Mouse (Mus musculus): ENCODE results near the gene Igdcc3. TPM values are rescaled to one million over a fixed set of nuclear protein-coding genes. Genes with fewer than 3 reads are reported as not detected.
"Not testable (repeated sequence)": the region's sequence is repeated elsewhere in the genome, so short reads cannot be mapped to it uniquely, and the experiment has no call there.

The Igdcc3 gene
- polyA plus RNA-seq, 1 experiment from 2014 or later, result 2.0 TPM

DNA sequence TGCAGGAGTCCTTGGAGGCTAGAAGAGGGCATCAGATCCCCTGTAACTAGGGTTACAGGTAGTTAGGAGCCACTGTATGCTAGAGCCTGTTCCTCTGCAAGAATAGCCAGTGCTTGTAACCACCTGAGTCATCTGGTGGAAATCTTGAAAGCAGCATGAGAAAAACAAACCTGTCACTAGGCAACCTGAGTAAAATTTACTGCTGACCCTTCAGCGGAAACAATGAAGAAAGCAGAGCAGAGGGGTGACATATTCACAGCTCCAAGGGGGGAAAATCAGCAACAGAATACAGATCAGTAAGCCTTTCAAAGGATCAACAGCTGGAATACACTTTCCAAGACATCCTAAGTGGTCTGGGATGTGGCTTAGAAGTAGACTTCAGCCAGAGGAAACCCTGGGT lies 70.6 kb downstream of the Igdcc3 start:
- Histone ChIP-seq H3K4me3 (ENCODE audit: low read depth, low read length) (no peak overlapping the region), H3K4me2 (replicated peaks; ENCODE audit: low read depth, low read length) (no peak overlapping the region), H3K27ac (ENCODE audit: low read length) (no peak overlapping the region), H3K9ac (replicated peaks; ENCODE audit: low read depth, low read length) (no peak overlapping the region), H3K36me3 (ENCODE audit: control insufficient read depth, insufficient read depth, low read length) (no peaks in the 10 kb centered on the region), H3K27me3 (ENCODE audit: control insufficient read depth, insufficient read depth, low read length) (no peaks in the 10 kb centered on the region), H3K4me1 (ENCODE audit: control insufficient read depth, insufficient read depth, low read length) (peaks cover 5% of the 10 kb centered on the region), H3K9me3 (ENCODE audit: control insufficient read depth, low read depth, low read length) (no peaks in the 10 kb centered on the region; the same call in 1 of the 2 replicates)
- WGBS, result 31% methylated on average over 1 of the region's 1 CpGs
- ATAC-seq (ENCODE audit: insufficient number of reproducible peaks, insufficient read depth, low FRiP score, low read depth), result no peak

DNA sequence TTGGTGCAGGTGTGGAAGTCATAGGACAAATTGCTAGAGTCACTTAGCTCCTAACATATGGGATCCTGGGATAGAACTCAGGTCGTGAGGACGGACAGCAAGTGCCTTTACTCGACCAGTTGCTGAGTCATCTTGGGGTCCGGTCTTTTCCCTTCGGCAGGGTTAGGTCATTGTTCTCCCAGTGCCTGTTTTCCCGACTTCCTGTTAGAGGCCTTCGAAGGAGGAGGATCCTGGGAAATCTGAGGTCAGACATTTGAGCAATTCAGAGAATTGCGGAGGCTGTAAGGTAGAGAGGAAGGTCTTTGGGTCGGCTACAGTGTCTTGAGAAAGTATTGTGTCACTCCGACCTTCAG lies 73.4 kb downstream of the Igdcc3 start:
- H3K4me2 ChIP-seq (replicated peaks; ENCODE audit: low read depth, low read length), result peak overlapping the region; percentile 84
- ATAC-seq (ENCODE audit: insufficient number of reproducible peaks, insufficient read depth, low FRiP score, low read depth), result no peak
- H3K27me3 ChIP-seq (ENCODE audit: control insufficient read depth, insufficient read depth, low read length), result no peaks in the 10 kb centered on the region; the same call in 1 of the 2 replicates
- peak overlapping the region; percentile 32 for H3K9ac ChIP-seq (replicated peaks; ENCODE audit: low read depth, low read length)
- H3K27ac ChIP-seq (ENCODE audit: low read length), result peak overlapping the region; percentile 75
- H3K9me3 ChIP-seq (ENCODE audit: control insufficient read depth, low read depth, low read length), result no peaks in the 10 kb centered on the region
- H3K4me1 ChIP-seq (ENCODE audit: control insufficient read depth, insufficient read depth, low read length), result peaks cover 11% of the 10 kb centered on the region
- 19% methylated on average over 10 of the region's 10 CpGs for WGBS
- H3K4me3 ChIP-seq (ENCODE audit: low read depth, low read length), result peak overlapping the region; percentile 56
- no peaks in the 10 kb centered on the region for H3K36me3 ChIP-seq (ENCODE audit: control insufficient read depth, insufficient read depth, low read length)

DNA sequence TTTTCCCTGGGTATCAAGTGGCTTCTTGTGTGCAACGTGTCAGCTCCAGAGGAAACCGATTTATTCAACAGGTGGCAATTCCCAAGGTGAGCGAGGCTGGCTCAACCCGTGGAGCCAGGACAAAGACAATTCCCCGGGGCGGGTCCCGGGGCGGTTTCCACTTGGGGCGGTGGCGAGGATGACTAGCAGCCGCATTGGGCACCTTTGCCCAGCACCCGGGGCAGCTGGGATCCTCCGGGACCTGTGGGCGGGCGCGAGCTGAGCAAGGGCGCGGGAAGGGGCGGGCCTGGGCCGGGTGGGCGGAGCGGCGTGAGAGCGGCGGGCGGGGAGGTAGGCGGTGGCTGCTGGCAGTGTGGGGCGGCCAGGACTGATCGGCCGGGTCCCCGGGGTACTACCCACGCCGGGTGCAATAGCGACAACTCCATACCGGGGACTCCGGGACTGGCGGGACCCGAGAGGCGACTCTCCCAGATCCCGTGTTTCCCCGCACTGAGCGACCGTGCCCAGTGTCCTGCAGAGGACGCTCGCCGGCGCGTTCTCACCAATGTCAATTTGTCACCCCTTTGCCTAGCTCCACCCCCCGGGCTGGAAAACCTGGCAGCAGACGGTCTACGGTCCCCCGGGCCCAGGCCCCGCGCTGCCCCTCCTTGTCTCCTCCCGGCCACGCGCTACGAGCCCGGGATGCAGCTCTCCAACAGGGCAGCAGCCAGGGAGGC lies 73.9 kb downstream of the Igdcc3 start:
- Histone ChIP-seq H3K36me3 (ENCODE audit: control insufficient read depth, insufficient read depth, low read length) (no peaks in the 10 kb centered on the region), H3K9ac (replicated peaks; ENCODE audit: low read depth, low read length) (peak overlapping the region; percentile 32), H3K4me3 (ENCODE audit: low read depth, low read length) (peak overlapping the region; percentile 56), H3K9me3 (ENCODE audit: control insufficient read depth, low read depth, low read length) (no peaks in the 10 kb centered on the region), H3K27me3 (ENCODE audit: control insufficient read depth, insufficient read depth, low read length) (no peaks in the 10 kb centered on the region; the same call in 1 of the 2 replicates), H3K27ac (ENCODE audit: low read length) (peak overlapping the region; percentile 75), H3K4me1 (ENCODE audit: control insufficient read depth, insufficient read depth, low read length) (peaks cover 11% of the 10 kb centered on the region), H3K4me2 (replicated peaks; ENCODE audit: low read depth, low read length) (peak overlapping the region; percentile 84)
- WGBS, result 1% methylated on average over 59 of the region's 59 CpGs
- ATAC-seq (ENCODE audit: insufficient number of reproducible peaks, insufficient read depth, low FRiP score, low read depth), result peak; percentile 89

DNA sequence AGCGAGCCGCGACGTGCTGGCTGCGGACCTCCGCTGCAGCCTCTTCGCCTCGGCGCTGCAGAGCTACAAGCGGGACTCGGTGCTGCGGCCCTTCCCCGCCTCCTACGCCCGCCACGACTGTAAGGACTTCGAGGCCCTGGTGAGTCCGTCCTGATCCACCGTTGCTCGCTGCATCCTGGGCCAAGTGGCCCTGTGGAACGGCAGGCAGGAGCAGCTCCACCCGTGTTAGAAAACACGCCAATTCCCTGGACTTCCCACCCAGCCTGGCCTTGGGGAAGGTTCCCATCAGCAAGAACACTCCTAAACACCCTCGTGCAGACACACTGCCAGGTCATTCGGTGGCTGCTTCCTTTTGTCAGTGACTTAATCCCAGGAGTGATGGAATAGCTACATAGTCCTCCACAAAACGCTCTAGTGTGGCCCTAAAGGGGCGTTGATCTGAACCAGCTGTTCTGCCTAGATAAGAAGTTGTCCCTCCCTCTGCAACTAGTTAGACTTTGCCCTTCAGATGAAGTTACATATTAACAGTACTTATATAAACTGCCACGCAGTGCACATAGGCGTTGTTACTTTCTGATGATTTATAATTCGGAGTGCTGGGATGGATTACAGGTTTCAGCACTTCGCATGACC lies 74.6 kb downstream of the Igdcc3 start:
- Histone ChIP-seq H3K27me3 (ENCODE audit: control insufficient read depth, insufficient read depth, low read length) (no peaks in the 10 kb centered on the region; the same call in 1 of the 2 replicates), H3K9ac (replicated peaks; ENCODE audit: low read depth, low read length) (peak overlapping the region; percentile 32; the same call in 1 of the 2 replicates), H3K4me1 (ENCODE audit: control insufficient read depth, insufficient read depth, low read length) (peaks cover 11% of the 10 kb centered on the region), H3K4me2 (replicated peaks; ENCODE audit: low read depth, low read length) (peak overlapping the region; percentile 84), H3K36me3 (ENCODE audit: control insufficient read depth, insufficient read depth, low read length) (no peaks in the 10 kb centered on the region), H3K9me3 (ENCODE audit: control insufficient read depth, low read depth, low read length) (no peaks in the 10 kb centered on the region), H3K4me3 (ENCODE audit: low read depth, low read length) (peak overlapping the region; percentile 56), H3K27ac (ENCODE audit: low read length) (peak overlapping the region; percentile 75)
- 2% methylated on average over 31 of the region's 31 CpGs for WGBS
- ATAC-seq (ENCODE audit: insufficient number of reproducible peaks, insufficient read depth, low FRiP score, low read depth), result peak; percentile 83

DNA sequence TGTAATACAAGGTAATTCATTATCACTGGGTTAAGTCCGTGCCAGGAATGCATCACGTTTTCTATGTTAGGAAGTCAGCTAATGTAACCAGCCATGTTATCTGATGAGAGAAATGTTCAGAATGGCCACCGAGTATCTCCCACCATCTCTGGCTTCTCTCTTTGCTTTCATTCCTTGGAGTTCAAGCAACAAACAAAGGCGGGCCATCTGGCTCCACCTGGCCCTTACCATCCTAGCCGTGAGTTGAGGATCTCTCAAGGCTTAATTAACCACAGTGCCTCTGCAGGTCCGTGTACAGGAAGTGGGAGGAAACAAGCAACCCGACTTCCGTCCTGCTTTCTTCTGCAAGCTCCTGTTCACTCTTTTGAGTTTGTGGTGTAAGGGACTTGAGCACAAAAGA lies 76.0 kb downstream of the Igdcc3 start:
- no peaks in the 10 kb centered on the region for H3K36me3 ChIP-seq (ENCODE audit: control insufficient read depth, insufficient read depth, low read length)
- H3K9me3 ChIP-seq (ENCODE audit: control insufficient read depth, low read depth, low read length), result no peaks in the 10 kb centered on the region
- H3K4me2 ChIP-seq (replicated peaks; ENCODE audit: low read depth, low read length), result no peak overlapping the region
- no peak for ATAC-seq (ENCODE audit: insufficient number of reproducible peaks, insufficient read depth, low FRiP score, low read depth)
- H3K4me1 ChIP-seq (ENCODE audit: control insufficient read depth, insufficient read depth, low read length), result peaks cover 11% of the 10 kb centered on the region
- H3K9ac ChIP-seq (replicated peaks; ENCODE audit: low read depth, low read length), result no peak overlapping the region
- H3K4me3 ChIP-seq (ENCODE audit: low read depth, low read length), result no peak overlapping the region
- WGBS, result 29% methylated on average over 8 of the region's 8 CpGs
- H3K27me3 ChIP-seq (ENCODE audit: control insufficient read depth, insufficient read depth, low read length), result no peaks in the 10 kb centered on the region; the same call in 1 of the 2 replicates
- no peak overlapping the region for H3K27ac ChIP-seq (ENCODE audit: low read length)

DNA sequence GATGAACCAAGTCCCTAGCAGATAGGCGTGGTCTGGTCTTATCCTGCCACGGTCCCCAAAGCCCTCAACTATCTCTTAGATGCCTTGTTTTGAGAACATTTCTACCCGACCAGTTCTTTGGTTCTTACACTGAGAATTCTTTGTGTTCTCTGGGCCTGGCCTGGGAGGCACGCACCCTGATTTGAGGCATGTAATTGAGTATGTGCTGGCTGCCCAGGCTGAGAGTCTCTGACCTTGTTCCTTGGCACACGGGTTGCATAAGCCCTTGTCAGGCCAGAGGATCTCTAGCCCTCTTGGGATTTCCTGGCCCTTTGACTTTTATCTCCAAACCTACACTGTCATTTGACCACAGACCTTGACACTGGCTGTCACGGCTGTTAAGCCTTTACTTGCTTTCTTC lies 76.7 kb downstream of the Igdcc3 start:
- H3K4me1 ChIP-seq (ENCODE audit: control insufficient read depth, insufficient read depth, low read length), result peaks cover 11% of the 10 kb centered on the region
- no peak overlapping the region for H3K4me3 ChIP-seq (ENCODE audit: low read depth, low read length)
- no peak for ATAC-seq (ENCODE audit: insufficient number of reproducible peaks, insufficient read depth, low FRiP score, low read depth)
- H3K9me3 ChIP-seq (ENCODE audit: control insufficient read depth, low read depth, low read length), result no peaks in the 10 kb centered on the region
- H3K27me3 ChIP-seq (ENCODE audit: control insufficient read depth, insufficient read depth, low read length), result no peaks in the 10 kb centered on the region; the same call in 1 of the 2 replicates
- no peak overlapping the region for H3K9ac ChIP-seq (replicated peaks; ENCODE audit: low read depth, low read length)
- H3K36me3 ChIP-seq (ENCODE audit: control insufficient read depth, insufficient read depth, low read length), result no peaks in the 10 kb centered on the region
- no peak overlapping the region for H3K4me2 ChIP-seq (replicated peaks; ENCODE audit: low read depth, low read length)
- 67% methylated on average over 6 of the region's 6 CpGs for WGBS
- no peak overlapping the region for H3K27ac ChIP-seq (ENCODE audit: low read length)

DNA sequence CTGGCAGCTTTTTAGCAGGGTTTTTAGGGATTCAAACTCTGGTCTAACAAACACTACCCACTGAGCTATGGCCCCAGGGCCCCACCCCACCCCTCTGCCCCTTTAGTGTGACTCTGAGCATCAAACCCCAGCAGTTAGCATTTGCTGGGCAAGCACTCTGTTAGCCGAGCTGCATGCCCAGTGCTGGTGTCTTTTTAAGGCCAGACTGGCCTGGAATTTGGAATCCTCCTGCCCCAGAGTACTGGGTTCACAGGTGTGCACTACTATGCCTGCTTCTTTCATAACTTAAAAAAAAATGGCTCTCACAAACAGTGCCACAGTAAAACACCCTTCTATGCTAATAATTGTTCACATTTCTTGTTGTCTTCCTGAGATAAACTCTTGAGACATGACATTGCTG lies 77.9 kb downstream of the Igdcc3 start:
- no peak for ATAC-seq (ENCODE audit: insufficient number of reproducible peaks, insufficient read depth, low FRiP score, low read depth)
- H3K4me2 ChIP-seq (replicated peaks; ENCODE audit: low read depth, low read length), result no peak overlapping the region
- no peak overlapping the region for H3K9ac ChIP-seq (replicated peaks; ENCODE audit: low read depth, low read length)
- WGBS, result 67% methylated on average over 1 of the region's 1 CpGs
- H3K27me3 ChIP-seq (ENCODE audit: control insufficient read depth, insufficient read depth, low read length), result no peaks in the 10 kb centered on the region; the same call in 1 of the 2 replicates
- no peak overlapping the region for H3K4me3 ChIP-seq (ENCODE audit: low read depth, low read length)
- H3K4me1 ChIP-seq (ENCODE audit: control insufficient read depth, insufficient read depth, low read length), result peaks cover 11% of the 10 kb centered on the region
- no peaks in the 10 kb centered on the region for H3K36me3 ChIP-seq (ENCODE audit: control insufficient read depth, insufficient read depth, low read length)
- H3K27ac ChIP-seq (ENCODE audit: low read length), result no peak overlapping the region
- no peaks in the 10 kb centered on the region for H3K9me3 ChIP-seq (ENCODE audit: control insufficient read depth, low read depth, low read length)

DNA sequence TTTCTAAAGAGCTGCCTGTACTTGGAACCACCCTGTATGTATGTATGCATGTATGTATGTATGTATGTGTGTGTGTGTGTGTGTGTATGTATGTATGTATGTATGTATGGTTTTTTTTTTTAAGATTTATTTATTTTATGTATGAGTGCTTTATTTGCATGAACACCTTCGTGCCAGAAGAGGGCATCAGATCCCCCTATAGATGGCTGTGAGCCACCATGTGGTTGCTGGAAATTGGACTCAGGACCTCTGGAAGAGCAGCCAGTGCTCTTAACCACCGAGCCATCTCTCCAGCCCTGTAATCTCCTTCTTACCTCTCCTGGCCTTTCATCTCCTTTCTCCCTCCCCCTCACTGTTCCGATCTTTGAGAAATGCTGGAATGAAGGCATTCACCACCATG lies 79.4 kb downstream of the Igdcc3 start:
- not testable (repeated sequence) for H3K4me2 ChIP-seq (replicated peaks; ENCODE audit: low read depth, low read length); H3K27me3 ChIP-seq (ENCODE audit: control insufficient read depth, insufficient read depth, low read length); ATAC-seq (ENCODE audit: insufficient number of reproducible peaks, insufficient read depth, low FRiP score, low read depth); H3K27ac ChIP-seq (ENCODE audit: low read length); H3K9me3 ChIP-seq (ENCODE audit: control insufficient read depth, low read depth, low read length); H3K4me1 ChIP-seq (ENCODE audit: control insufficient read depth, insufficient read depth, low read length); H3K4me3 ChIP-seq (ENCODE audit: low read depth, low read length); H3K9ac ChIP-seq (replicated peaks; ENCODE audit: low read depth, low read length); H3K36me3 ChIP-seq (ENCODE audit: control insufficient read depth, insufficient read depth, low read length)
- WGBS, result 49% methylated on average over 3 of the region's 3 CpGs
